Mouse (Mus musculus) yolk sac, embryonic 10.5 days (tissue): ENCODE data around the gene Btbd16.

ENCODE experiments used
- DNase-seq: peaks from one replicate; pipeline ENCODE4 v3.0.0-alpha.2; 2017; ENCODE audit warnings: low spot score

The Btbd16 gene

DNA sequence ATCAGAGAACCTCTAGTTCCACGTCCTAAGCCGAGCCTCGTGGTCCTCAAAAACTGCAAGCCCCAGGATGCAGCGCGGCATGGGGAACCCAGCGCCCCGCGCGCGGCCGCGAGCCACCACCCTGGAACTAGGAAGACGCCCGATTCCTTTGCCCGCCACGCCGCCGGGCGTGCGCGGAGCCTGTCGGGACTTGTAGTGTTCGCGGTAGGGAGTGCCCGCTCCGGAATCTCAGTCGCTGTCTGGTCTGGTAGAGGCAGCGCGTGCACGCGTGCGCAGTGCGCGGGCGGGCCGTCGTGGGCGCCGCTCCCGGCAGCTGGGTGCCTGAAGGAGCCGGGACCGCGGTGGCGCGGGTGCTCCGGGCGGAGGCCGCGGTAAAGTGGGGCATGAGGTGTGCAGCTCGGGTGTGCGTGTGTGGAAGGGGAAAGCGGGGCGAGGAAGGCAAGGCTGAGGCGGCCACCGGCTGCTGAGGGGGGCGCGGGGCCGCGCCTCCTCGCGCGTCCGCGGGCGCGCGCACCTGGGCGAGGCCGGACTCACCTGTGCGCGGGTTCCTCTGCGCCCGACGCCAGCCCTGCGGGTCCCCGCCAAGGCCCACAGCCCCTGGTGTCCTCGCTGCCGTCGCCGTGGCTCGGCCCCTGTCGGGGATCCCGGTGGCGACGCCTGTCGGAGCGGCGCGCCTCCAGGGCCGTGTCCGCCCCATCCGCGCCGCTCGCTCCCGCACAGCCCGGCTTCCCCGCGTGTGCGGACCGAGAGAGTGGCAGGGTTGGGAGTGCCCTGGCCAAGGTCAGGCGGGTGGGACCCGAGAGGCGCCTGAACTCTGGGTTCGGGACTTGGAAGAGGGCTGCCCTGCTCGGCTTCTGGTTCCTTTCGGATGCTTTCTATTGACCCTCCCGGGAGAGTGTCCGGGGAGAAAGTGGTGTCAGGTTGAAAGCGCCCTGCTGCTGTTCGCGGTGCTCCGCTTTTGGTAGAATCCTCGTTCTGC is 92.0 kb downstream of the Btbd16 start, which contains the start of gene Plekha1:
Gene Plekha1, plus strand, starts transcription at position 144 of the 979 bp plus-strand sequence.
- DNase-seq: peak; percentile 98

GRCm38 (mm10) chr7:130866640-130867039 is 92.8 kb downstream of the Btbd16 start:
- no peak for DNase-seq

GRCm38 (mm10) chr7:130867256-130867655 is 93.4 kb downstream of the Btbd16 start:
- DNase-seq: no peak
